Mouse (Mus musculus): ENCODE results near the gene Glra4. TPM values are rescaled to one million over a fixed set of nuclear protein-coding genes. Genes with fewer than 3 reads are reported as not detected.

Gene Glra4
- polyA plus RNA-seq, 1 experiment from 2014 or later = 0.13 TPM

DNA sequence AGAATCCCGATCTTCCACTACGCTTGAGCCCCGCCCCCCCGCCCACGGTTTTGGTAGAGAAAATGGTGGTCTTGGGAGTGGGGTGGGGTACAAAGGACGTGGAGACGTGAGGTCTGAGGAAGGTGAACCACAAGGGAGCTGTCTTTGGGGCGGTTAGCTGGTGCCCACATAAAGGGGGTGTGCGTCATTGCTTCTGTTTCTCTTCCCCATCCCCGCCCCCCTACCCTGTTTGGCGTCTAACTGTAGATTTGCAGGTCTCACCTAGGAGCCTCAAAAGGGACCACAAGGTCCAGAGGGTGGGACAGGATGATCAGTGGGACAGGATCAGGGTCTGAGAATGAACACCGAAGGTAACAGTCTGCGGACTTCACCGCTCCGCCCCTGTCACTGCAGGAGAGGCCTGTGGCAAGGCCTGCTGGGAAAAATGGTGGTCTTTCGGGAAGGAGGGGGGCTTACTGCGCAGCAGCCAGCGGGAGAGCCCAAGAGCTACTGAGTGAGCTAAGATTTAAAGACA lies 71.7 kb downstream of the Glra4 start:
- H3K9ac ChIP-seq = peak overlapping the region; percentile 61
- peak; percentile 91 for ATAC-seq (ENCODE audit: low FRiP score, low read depth)
- no peaks in the 10 kb centered on the region for H3K27me3 ChIP-seq (replicated peaks)
- H3K36me3 ChIP-seq = no peaks in the 10 kb centered on the region
- 14% methylated on average over 18 of the region's 18 CpGs for WGBS
- no peaks in the 10 kb centered on the region; the same call in 1 of the 2 replicates for H3K4me1 ChIP-seq
- peak overlapping the region; percentile 59 for H3K4me2 ChIP-seq (replicated peaks)
- peak overlapping the region; percentile 48 for H3K4me3 ChIP-seq
- no peak overlapping the region; the same call in none of the 2 replicates for H3K27ac ChIP-seq
- no peaks in the 10 kb centered on the region for H3K9me3 ChIP-seq

Other genes with a start within 250 kb of the Glra4 start
- gene Kir3dl2, start 236.1 kb downstream of the Glra4 start, polyA plus RNA-seq (2016; fragmentation: Nextera tagmentation; extraction: Ambion mirVana) = not detected in 2 replicates
- gene Tceal3, start 189.3 kb downstream of the Glra4 start, polyA plus RNA-seq (2016; fragmentation: Nextera tagmentation; extraction: Ambion mirVana) = 26.4 and 28.6 TPM in 2 replicates
- 12.0 and 12.2 TPM in 2 replicates for gene Tceal1, start 72.2 kb downstream of the Glra4 start, polyA plus RNA-seq (2016; fragmentation: Nextera tagmentation; extraction: Ambion mirVana)
- 531 and 541 TPM in 2 replicates for gene Morf4l2, start 36.5 kb downstream of the Glra4 start, polyA plus RNA-seq (2016; fragmentation: Nextera tagmentation; extraction: Ambion mirVana)
- gene Plp1, start 42.5 kb upstream of the Glra4 start, polyA plus RNA-seq (2016; fragmentation: Nextera tagmentation; extraction: Ambion mirVana) = 32.7 and 39.4 TPM in 2 replicates
- gene Rab9b, start 88.6 kb upstream of the Glra4 start, polyA plus RNA-seq (2016; fragmentation: Nextera tagmentation; extraction: Ambion mirVana) = 8.4 and 10.5 TPM in 2 replicates
- not detected in 2 replicates for gene H2bfm, start 147.2 kb upstream of the Glra4 start, polyA plus RNA-seq (2016; fragmentation: Nextera tagmentation; extraction: Ambion mirVana)
- gene Tmsb15b2, start 195.4 kb upstream of the Glra4 start, polyA plus RNA-seq (2016; fragmentation: Nextera tagmentation; extraction: Ambion mirVana) = 81.4 and 93.4 TPM in 2 replicates
- 8.6 and 10.2 TPM in 2 replicates for gene Tmsb15l, start 196.7 kb upstream of the Glra4 start, polyA plus RNA-seq (2016; fragmentation: Nextera tagmentation; extraction: Ambion mirVana)
- 26.5 and 31.5 TPM in 2 replicates for gene Tmsb15b1, start 196.7 kb upstream of the Glra4 start, polyA plus RNA-seq (2016; fragmentation: Nextera tagmentation; extraction: Ambion mirVana)
- 129 and 142 TPM in 2 replicates for gene Zcchc18, start 213.0 kb upstream of the Glra4 start, polyA plus RNA-seq (2016; fragmentation: Nextera tagmentation; extraction: Ambion mirVana)